Comparison of ENCODE assay signal across 8 mouse cellular contexts in genomic region chr3:103382872-103383567, GRCm38 (mm10).
A peak's percentile ranks its signal among the peaks of the same experiment; 100 is the strongest.
DNase-seq lines count a peak whose midpoint lies in the region; ATAC-seq and TF ChIP-seq lines count a peak whose summit lies in the region.

No protein-coding gene starts in this region.

- no peak overlapping the region for H3K27ac ChIP-seq in embryonic facial prominence, embryonic 14.5 days (replicated peaks; ENCODE audit: low read depth, low read length)
- H3K27ac ChIP-seq in limb, embryonic 14.5 days (replicated peaks; ENCODE audit: low read depth, low read length): no peak overlapping the region
- no peak overlapping the region for H3K27ac ChIP-seq in midbrain, postnatal 0 days (ENCODE audit: low read depth, low read length)

- no peaks in the 10 kb centered on the region for H3K9me3 ChIP-seq in embryonic facial prominence, embryonic 14.5 days (ENCODE audit: control insufficient read depth, low read length)
- H3K9me3 ChIP-seq in limb, embryonic 14.5 days (ENCODE audit: control insufficient read depth, low read length): no peaks in the 10 kb centered on the region
- no peaks in the 10 kb centered on the region for H3K9me3 ChIP-seq in midbrain, postnatal 0 days (ENCODE audit: low read length)

- peak; percentile 82 for ATAC-seq in embryonic facial prominence, embryonic 14.5 days (ENCODE audit: low read depth)
- peak; percentile 81; the same call in 1 of the 2 replicates for ATAC-seq in limb, embryonic 14.5 days (ENCODE audit: low FRiP score, low read depth)
- ATAC-seq in midbrain, postnatal 0 days (ENCODE audit: low FRiP score): peak; percentile 53

- no peak for TF ChIP-seq POLR2A in limb, embryonic 14.5 days (IDR thresholded peaks at IDR 0.05; ENCODE audit: borderline replicate concordance, extremely low read depth, insufficient read depth, insufficient read length)

- H3K4me3 ChIP-seq in embryonic facial prominence, embryonic 14.5 days (ENCODE audit: low read depth, low read length): 0 out of 2 replicates have a peak overlapping the region, but pooled peaks have one; percentile 11
- no peak overlapping the region for H3K4me3 ChIP-seq in limb, embryonic 14.5 days (replicated peaks; ENCODE audit: low read length)
- H3K4me3 ChIP-seq in midbrain, postnatal 0 days (ENCODE audit: low read depth, low read length): no peak overlapping the region

- H3K4me2 ChIP-seq in embryonic facial prominence, embryonic 14.5 days (ENCODE audit: low read depth, low read length): peak overlapping the region; percentile 41
- peak overlapping the region; percentile 28 for H3K4me2 ChIP-seq in limb, embryonic 14.5 days (replicated peaks; ENCODE audit: low read depth, low read length, severe bottlenecking)
- peak overlapping the region; percentile 29 for H3K4me2 ChIP-seq in midbrain, postnatal 0 days (ENCODE audit: low read depth, low read length, poor library complexity, severe bottlenecking)

- H3K4me1 ChIP-seq in embryonic facial prominence, embryonic 14.5 days (ENCODE audit: control insufficient read depth, insufficient read depth, low read length): no peaks in the 10 kb centered on the region
- no peaks in the 10 kb centered on the region for H3K4me1 ChIP-seq in limb, embryonic 14.5 days (ENCODE audit: control insufficient read depth, insufficient read depth, low read length)
- no peaks in the 10 kb centered on the region for H3K4me1 ChIP-seq in midbrain, postnatal 0 days (ENCODE audit: insufficient read depth, low read length)

- no peaks in the 10 kb centered on the region for H3K36me3 ChIP-seq in embryonic facial prominence, embryonic 14.5 days (ENCODE audit: control insufficient read depth, insufficient read depth, low read length)
- no peaks in the 10 kb centered on the region for H3K36me3 ChIP-seq in limb, embryonic 14.5 days (ENCODE audit: control insufficient read depth, insufficient read depth, low read length)
- H3K36me3 ChIP-seq in midbrain, postnatal 0 days (ENCODE audit: insufficient read depth, low read length): no peaks in the 10 kb centered on the region

- peak; percentile 94 for DNase-seq in 3T3-L1 (ENCODE audit: low read depth, low spot score)
- peak; percentile 94 to 95 for DNase-seq in adrenal gland, postnatal 36 days
- DNase-seq in embryonic facial prominence, embryonic 14.5 days (ENCODE audit: low spot score): peak; percentile 94
- DNase-seq in heart, adult 9 months (ENCODE audit: low spot score in 2 of 2): peak; percentile 71 to 83
- peak; percentile 89 for DNase-seq in kidney, adult 9 months
- peak; percentile 91 for DNase-seq in limb, embryonic 14.5 days (ENCODE audit: low spot score)
- peak; percentile 95 for DNase-seq in midbrain, postnatal 0 days (ENCODE audit: low spot score)
- DNase-seq in spleen, postnatal 10 days (ENCODE audit: low spot score in 2 of 2): peak; percentile 87 to 96

- H3K27me3 ChIP-seq in embryonic facial prominence, embryonic 14.5 days (replicated peaks; ENCODE audit: control insufficient read depth, insufficient read depth, low read length): no peaks in the 10 kb centered on the region
- H3K27me3 ChIP-seq in limb, embryonic 14.5 days (ENCODE audit: control insufficient read depth, insufficient read depth, low read length): no peaks in the 10 kb centered on the region
- H3K27me3 ChIP-seq in midbrain, postnatal 0 days (ENCODE audit: insufficient read depth, low read length): no peaks in the 10 kb centered on the region

- peak; percentile 100 for TF ChIP-seq CTCF in midbrain, postnatal 0 days (IDR thresholded peaks at IDR 0.05)

- 17% methylated on average over 17 of the region's 17 CpGs for WGBS in embryonic facial prominence, embryonic 14.5 days
- WGBS in limb, embryonic 14.5 days: 21% methylated on average over 17 of the region's 17 CpGs
- 18% methylated on average over 17 of the region's 17 CpGs for WGBS in midbrain, postnatal 0 days

- H3K9ac ChIP-seq in embryonic facial prominence, embryonic 14.5 days (ENCODE audit: low read depth, low read length): no peak overlapping the region
- H3K9ac ChIP-seq in limb, embryonic 14.5 days (ENCODE audit: low read depth, low read length, severe bottlenecking): no peak overlapping the region
- H3K9ac ChIP-seq in midbrain, postnatal 0 days (replicated peaks; ENCODE audit: low read length, poor library complexity, severe bottlenecking): no peak overlapping the region
